Mouse (Mus musculus): ENCODE measurements around the gene Tmem30b. TPM values are rescaled to one million over a fixed set of nuclear protein-coding genes. Genes with fewer than 3 reads are reported as not detected.
A peak's percentile ranks its signal among the peaks of the same experiment; 100 is the strongest.

Gene Tmem30b
- total RNA-seq, 2 experiments from 2014 or later: not detected

DNA sequence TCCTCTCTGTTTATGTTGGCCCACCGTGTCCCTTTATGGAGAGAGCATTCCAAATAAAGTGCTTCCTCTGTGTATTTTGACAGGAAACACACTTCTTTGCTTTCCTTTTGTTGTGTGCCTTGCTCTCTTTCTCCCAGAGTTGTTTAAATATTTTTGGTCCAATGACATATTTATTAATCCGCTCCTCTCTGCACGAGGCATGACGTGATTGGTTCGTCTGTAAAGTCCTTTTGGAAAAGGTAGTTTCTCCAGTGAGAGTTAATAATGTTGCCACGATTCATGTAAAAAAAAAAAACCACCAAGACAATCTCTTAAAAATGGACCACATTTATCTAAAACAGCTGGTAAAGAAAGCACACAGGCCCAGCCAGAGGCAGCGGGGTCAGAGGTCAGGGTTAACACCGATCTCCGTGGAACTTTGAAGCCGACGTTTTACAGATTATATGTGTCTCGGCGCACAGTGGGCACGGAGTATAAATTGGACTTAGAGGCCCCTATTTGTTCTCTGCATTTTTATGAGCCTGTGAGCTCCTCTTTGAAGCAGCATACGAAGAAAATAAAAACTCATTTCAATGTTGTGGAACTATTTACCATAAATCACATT is 24.9 kb downstream of the Tmem30b start:
- no peak for ATAC-seq (ENCODE audit: poor library complexity, severe bottlenecking)

DNA sequence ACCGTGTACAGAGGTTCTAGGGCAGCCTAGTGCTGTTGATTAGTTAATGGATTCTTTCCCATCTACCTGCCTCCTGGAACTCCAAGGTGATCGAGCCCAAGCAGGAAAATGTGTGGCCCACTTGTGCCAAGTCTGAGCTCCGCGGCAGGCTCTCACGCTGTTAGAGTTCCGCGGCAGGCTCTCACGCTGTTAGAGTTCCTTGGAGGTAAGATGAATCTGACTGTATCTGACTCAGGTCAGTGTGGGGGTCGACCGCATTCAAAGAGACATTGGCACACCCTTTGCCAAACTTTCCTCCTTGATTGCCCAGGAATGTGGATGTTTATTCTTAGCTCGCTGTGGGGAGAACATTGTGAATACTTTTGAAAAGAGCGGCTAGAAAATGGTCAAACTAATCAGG is 28.4 kb downstream of the Tmem30b start:
- ATAC-seq (ENCODE audit: poor library complexity, severe bottlenecking): no peak

DNA sequence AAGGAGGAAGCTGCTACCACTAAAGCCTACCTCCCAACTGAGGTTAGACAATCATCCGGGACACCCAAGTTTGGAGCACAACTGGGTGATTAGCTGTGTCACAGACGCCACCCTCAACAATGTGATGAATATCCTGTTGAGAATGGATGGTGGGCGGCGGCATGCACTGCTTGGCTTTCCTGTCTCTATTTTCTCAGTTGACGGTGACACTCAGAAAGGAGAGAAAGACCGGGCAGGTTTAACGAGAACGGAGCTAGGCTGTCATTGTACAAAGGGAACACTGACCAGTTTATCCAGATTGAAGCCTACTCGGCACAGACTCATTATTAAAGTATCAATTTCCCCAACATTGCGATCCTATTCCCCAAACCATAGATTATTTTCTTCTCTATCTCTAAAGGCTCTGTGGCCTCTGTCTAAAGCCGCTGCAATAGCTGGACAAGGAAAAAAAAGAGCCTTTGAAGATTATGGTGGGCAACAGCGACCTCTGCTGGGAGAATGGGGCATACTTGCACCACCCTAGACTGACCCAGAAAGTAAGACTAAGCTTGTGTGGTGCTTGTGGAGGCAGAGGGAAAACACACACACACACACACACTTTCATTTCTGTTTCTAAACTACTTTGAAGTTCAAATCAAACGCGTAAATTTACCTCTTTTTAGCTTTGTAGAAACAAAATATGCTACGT is 29.0 kb downstream of the Tmem30b start:
- peak; percentile 51; the same call in 1 of the 2 replicates for ATAC-seq (ENCODE audit: poor library complexity, severe bottlenecking)

DNA sequence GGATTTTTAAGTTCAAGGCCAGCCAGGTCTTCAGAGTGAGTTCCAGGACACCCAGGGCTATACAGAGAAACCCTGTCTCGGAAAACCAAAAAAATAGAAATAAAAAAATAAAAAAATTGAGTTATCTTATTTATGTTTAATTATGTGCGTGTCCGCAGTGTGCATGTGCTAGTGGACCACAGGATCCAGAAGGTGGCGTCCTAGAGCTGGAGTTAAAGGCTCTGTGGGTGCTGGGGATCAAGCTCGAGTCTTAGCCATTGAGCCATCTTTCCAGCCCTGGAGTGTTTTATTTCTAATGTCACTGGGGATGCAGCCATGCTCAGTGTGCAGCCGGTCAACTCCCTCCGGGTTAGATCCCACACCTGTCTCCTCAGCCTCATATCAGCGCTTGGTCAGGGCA is 29.7 kb downstream of the Tmem30b start:
- ATAC-seq (ENCODE audit: poor library complexity, severe bottlenecking): no peak

DNA sequence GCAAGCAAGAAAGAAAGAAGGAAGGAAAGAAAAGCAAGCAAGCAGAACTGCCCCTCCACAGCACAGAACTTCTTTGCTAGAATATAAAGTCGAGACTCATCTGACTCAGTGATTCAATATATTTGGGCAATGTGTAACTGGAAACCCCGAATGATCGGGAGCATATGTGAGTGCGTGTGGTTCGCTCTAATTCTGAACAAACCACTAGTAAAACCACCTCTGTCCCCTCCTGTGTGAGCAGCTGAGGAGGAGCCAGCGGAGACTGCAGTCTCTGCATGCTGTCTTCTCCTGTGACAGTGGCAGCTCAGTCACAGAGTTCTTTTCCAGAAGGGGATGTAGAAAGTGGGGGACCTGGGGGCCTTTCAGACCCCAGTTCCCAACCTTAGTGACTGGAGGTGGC is 31.5 kb downstream of the Tmem30b start:
- ATAC-seq (ENCODE audit: poor library complexity, severe bottlenecking): no peak

DNA sequence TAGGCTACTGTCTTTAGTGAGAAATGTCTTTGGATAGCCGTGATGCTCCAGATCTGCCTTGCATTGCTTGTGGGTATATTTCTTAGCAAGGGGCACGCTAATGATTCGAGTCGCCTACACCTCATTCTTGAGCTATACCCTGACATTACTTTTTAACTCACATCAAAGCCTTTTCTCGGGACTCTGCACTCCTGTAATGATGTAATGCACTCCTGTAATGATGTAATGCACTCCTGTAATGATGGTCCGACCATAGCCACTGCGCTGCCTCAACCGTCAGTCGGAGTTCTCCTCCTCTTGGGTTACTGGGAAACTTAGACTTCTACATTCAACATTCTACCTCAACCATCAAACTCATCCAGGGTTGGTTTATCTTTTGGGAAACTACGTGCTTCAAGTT is 32.2 kb downstream of the Tmem30b start:
- ATAC-seq (ENCODE audit: poor library complexity, severe bottlenecking): no peak

DNA sequence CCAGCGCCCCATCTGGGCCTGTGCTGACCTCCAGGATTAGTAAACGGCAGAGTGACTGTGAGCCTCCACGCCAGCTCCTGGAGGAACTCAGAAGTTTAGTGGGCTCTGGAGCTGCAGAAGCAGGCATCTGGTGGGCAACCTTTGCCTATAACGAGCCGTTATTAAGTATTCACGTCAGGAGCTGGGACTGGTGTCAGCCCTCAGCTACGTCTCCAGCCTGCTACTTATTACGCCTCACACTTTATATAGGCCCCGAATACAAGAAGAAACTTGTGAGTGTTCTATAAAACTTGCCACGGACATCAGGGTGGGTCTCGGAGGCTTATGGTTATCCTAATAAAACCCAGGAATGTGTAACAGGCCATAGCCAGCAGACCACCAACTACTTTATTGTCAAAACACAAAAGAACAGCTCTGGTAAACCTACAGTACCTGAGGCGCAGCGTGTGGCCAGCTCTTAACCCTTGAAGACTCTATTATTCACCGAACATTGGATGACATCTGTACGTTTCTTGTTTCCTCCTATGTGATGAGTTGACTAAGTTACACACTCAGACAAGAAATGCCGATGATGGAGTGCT is 34.6 kb downstream of the Tmem30b start:
- ATAC-seq (ENCODE audit: poor library complexity, severe bottlenecking): no peak

DNA sequence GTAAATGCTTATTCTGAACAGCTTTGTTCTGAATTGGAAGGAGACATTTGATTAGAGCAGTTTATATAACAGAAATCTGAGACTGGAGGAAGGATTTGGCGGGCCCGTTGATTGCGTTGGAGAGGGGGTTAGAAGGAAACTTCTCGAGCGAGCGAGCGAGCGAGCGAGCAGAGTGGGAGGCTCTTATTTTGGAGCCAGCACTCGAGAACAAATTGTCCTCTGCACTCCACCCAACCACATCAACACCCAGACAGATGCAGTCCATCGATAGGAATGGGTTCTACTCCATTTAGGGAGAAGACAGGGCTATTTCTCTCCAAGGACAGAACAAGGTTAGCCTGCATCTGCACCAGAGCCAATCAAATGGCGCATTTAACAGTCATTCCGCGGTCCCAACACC is 39.1 kb downstream of the Tmem30b start:
- ATAC-seq (ENCODE audit: poor library complexity, severe bottlenecking): no peak

DNA sequence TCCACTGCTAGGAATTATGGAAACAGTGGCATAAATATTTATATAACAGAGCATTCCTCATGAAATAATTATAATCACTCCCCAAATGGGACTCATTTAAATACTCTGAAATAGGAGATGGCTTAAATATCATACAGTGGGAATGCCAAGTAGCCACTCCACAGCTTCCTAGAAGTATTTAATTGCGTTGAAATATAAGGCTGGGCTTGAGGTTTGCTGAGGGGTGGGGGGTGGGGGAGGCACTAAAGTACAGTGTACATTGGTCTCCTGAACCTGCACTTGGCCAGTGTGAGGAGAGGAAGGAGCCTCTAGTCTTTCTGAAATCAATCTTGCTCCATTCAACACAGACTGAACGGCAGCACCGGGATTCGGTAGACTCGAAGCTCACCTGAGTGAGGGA is 39.5 kb downstream of the Tmem30b start:
- ATAC-seq (ENCODE audit: poor library complexity, severe bottlenecking): no peak

DNA sequence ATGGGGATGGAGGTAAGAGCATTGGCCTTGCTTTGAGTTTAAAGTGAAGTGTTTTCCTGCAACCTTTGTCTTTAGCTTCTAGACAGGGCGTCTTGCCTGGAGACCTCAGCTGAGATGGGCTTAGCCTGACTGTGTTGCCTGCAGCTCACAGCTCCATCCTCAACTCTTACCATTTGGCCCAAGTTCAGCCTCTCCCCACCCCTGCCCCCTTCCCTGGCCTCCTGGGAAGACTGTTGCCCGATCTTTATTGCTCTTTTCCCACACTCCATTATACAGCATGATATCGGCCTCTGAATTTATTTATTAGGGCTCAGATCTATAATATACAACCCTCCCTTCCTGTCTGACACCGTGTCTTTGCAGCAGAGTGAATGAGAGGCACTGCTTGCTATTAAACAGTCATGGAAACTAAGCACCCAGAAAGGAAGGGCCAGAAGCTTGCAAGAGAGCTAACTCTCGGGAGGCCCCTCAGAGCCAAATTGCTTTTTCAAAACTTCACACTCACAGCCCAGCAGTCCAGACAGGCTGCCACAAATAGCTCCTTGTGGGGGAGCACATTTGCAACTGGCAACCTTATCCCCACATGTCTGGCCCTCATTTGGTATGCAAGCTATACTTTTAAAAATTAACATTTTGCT is 45.4 kb downstream of the Tmem30b start:
- no peak for ATAC-seq (ENCODE audit: poor library complexity, severe bottlenecking)

DNA sequence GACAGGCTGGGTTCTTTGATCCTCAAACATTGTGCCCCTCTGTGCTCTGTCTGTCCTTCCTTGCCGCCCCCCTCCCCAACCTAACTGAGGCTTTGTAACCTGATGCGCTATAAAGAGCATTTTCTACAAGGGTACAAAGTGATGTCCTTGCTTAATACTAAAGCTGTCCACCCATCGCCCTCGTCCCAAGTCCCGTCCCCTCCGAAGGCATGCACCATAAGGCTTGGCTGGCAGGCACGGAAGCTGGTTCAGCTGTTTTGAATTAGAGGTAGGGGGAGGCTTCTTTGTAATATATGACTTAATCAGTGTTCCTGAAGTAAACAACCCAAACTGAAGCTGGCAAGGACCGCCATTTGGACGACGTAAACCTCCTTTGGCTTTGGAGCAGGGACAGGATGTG is 51.0 kb downstream of the Tmem30b start:
- no peak for ATAC-seq (ENCODE audit: poor library complexity, severe bottlenecking)

DNA sequence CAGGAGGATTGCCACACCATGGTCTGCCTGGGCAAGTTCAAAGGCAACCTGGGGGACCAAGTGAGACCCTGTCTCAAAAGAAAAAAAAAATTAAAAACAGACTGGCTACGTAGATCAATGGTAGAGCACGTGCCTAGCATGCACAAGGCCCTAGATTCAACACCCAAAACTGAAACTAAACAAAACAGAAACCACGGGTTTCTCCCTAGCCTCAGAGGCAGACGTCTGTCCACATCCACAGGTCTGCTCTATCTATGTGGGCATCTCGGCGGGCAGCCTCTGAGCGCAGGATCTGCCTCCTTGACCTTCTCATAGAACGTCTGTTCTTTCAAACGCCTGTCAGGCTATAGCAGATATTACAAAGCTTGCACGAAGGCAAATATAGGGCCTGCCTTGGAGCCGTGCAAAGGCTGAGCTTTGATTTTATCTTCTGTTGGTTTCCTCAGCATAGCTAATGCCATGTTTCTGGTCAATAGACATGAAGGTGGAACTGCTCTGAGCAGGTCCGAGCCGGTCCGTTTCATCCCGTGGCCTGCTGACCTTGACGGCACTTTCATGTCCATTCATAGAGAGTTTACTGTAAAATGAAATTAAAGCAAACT is 52.2 kb downstream of the Tmem30b start:
- peak; percentile 40; the same call in 1 of the 2 replicates for ATAC-seq (ENCODE audit: poor library complexity, severe bottlenecking)

Other genes with a start within 250 kb of the Tmem30b start
- 15.5 and 15.6 TPM in 2 replicates for gene Prkch, start 38.4 kb upstream of the Tmem30b start, total RNA-seq (2015)
- 14.0 and 14.1 TPM in 2 replicates for gene Prkch, start 38.4 kb upstream of the Tmem30b start, total RNA-seq (2017)

Data from megakaryocyte, adult 5-6 weeks (primary cell).